Comparison of ENCODE assay signal across 9 mouse cellular contexts in genomic region chr10:79857452-79857811, GRCm38 (mm10). TPM values are rescaled to one million over a fixed set of nuclear protein-coding genes. Genes with fewer than 3 reads are reported as not detected.
DNase-seq lines count a peak whose midpoint lies in the region; TF ChIP-seq lines count a peak whose summit lies in the region.
"Had no signal": no experiment of that assay in that cellular context is flagged by ENCODE, and none has a peak within 500 bp of the region (broad histone marks: within the 10 kb centered on the region; RNA-seq: fewer than 3 reads in every experiment).

No protein-coding gene starts in this region.

- no peak for TF ChIP-seq CTCF in embryonic fibroblast, embryonic 13.5 days (IDR thresholded peaks at IDR 0.05; ENCODE audit: borderline replicate concordance, insufficient read depth, low read length)

- peaks cover 68% of the 10 kb centered on the region for H3K36me3 ChIP-seq in midbrain, embryonic 10.5 days

- peak; percentile 77 for DNase-seq in layer of hippocampus, adult 9-11 months
- DNase-seq in layer of hippocampus, adult 9-10 months (ENCODE audit: low spot score) = no peak
- DNase-seq in MN1 (ENCODE audit: low spot score) = peak; percentile 70
- peak; percentile 79 for DNase-seq in heart, postnatal 14 days
- peak; percentile 87 to 90 for DNase-seq in kidney, postnatal 36 days
- no peak for DNase-seq in midbrain, embryonic 10.5 days (ENCODE audit: low spot score)
- DNase-seq in ovary, postnatal 10 days (ENCODE audit: low spot score) = no peak

- H3K27ac ChIP-seq in embryonic fibroblast, embryonic 13.5 days (ENCODE audit: insufficient read depth, low read length) = no peak overlapping the region
- H3K27ac ChIP-seq in midbrain, embryonic 10.5 days (replicated peaks) = no peak overlapping the region; the same call in 1 of the 2 replicates

- H3K27me3 ChIP-seq in midbrain, embryonic 10.5 days (ENCODE audit: low read depth, poor library complexity, severe bottlenecking) = no peaks in the 10 kb centered on the region

- H3K9me3 ChIP-seq in midbrain, embryonic 10.5 days (replicated peaks) = no peaks in the 10 kb centered on the region

- H3K4me1 ChIP-seq in embryonic fibroblast, embryonic 13.5 days (ENCODE audit: control insufficient read depth, insufficient read depth, low read length) = peaks cover 5% of the 10 kb centered on the region; the same call in 1 of the 2 replicates
- H3K4me1 ChIP-seq in midbrain, embryonic 10.5 days = peaks cover 50% of the 10 kb centered on the region

- peak overlapping the region; percentile 97 for H3K4me3 ChIP-seq in embryonic fibroblast, embryonic 13.5 days (ENCODE audit: insufficient read depth, low read length)
- H3K4me3 ChIP-seq in midbrain, embryonic 10.5 days = peak overlapping the region; percentile 74

- intact Hi-C loops in heart, postnatal 14 days (cut with DNase I) = loop anchor here (2.0 kb wide), 1 partner anchor 17 kb away; no protein-coding TSS in a partner anchor

- TF ChIP-seq POLR2A in embryonic fibroblast, embryonic 13.5 days (IDR thresholded peaks at IDR 0.05; ENCODE audit: low read depth, low read length) = no peak

- WGBS in midbrain, embryonic 10.5 days = 75% methylated on average over 4 of the region's 4 CpGs

RNA-seq across cellular contexts. Expression of gene Ptbp1, which starts 3.2 kb away (rescaled TPM):
- polyA plus RNA-seq in embryonic fibroblast, embryonic 13.5 days (2011; ENCODE audit: insufficient read length, low read depth, missing spikeins) = 351 and 422 TPM in 2 replicates
- 10 to 100 TPM; 82.2 TPM for total RNA-seq in heart, postnatal 14 days (2021)
- polyA plus RNA-seq in midbrain, embryonic 10.5 days (2016; fragmentation: Nextera tagmentation; extraction: Ambion mirVana) = 296 and 334 TPM in 2 replicates

RNA-seq across cellular contexts. Expression of gene Prtn3, which starts 16.8 kb away (rescaled TPM):
- not detected in 2 replicates for polyA plus RNA-seq in embryonic fibroblast, embryonic 13.5 days (2011; ENCODE audit: insufficient read length, low read depth, missing spikeins)
- total RNA-seq in heart, postnatal 14 days (2021) = under 1 TPM in 1 of 2 experiments, not detected in 1; 0.29 TPM
- polyA plus RNA-seq in midbrain, embryonic 10.5 days (2016; fragmentation: Nextera tagmentation; extraction: Ambion mirVana) = 8.0 and 13.5 TPM in 2 replicates

RNA-seq across cellular contexts. Expression of gene Plppr3, which starts 17.0 kb away (rescaled TPM):
- polyA plus RNA-seq in embryonic fibroblast, embryonic 13.5 days (2011; ENCODE audit: insufficient read length, low read depth, missing spikeins) = 3.1 and 4.9 TPM in 2 replicates
- total RNA-seq in heart, postnatal 14 days (2021) = under 1 TPM; 0.20 to 0.29 TPM
- polyA plus RNA-seq in midbrain, embryonic 10.5 days (2016; fragmentation: Nextera tagmentation; extraction: Ambion mirVana) = 110 and 169 TPM in 2 replicates

RNA-seq across cellular contexts. Expression of gene Elane, which starts 28.6 kb away (rescaled TPM):
- polyA plus RNA-seq in embryonic fibroblast, embryonic 13.5 days (2011; ENCODE audit: insufficient read length, low read depth, missing spikeins) = not detected in 2 replicates
- not detected for total RNA-seq in heart, postnatal 14 days (2021)
- polyA plus RNA-seq in midbrain, embryonic 10.5 days (2016; fragmentation: Nextera tagmentation; extraction: Ambion mirVana) = 0.16 and 0.46 TPM in 2 replicates
- total RNA-seq: left cerebral cortex, postnatal 14 days had no signal

RNA-seq across cellular contexts. Expression of gene Cfd, which starts 33.2 kb away (rescaled TPM):
- not detected in 2 replicates for polyA plus RNA-seq in embryonic fibroblast, embryonic 13.5 days (2011; ENCODE audit: insufficient read length, low read depth, missing spikeins)
- total RNA-seq in heart, postnatal 14 days (2021) = 10 to 100 TPM; 14.2 to 77.3 TPM
- polyA plus RNA-seq in midbrain, embryonic 10.5 days (2016; fragmentation: Nextera tagmentation; extraction: Ambion mirVana) = not detected in 2 replicates
- total RNA-seq: left cerebral cortex, postnatal 14 days had no signal

Comparison
In these comparisons a context has a peak if more than half of its experiments do, and no peak if none do; other contexts are left out.
1. DNase-seq: peak in layer of hippocampus, adult 9-11 months (single experiment), MN1 (single experiment), heart, postnatal 14 days (2 of 2) and kidney, postnatal 36 days (2 of 2); none in layer of hippocampus, adult 9-10 months (single experiment), midbrain, embryonic 10.5 days (single experiment) and ovary, postnatal 10 days (single experiment).
2. RNA of gene Plppr3, which starts 17.0 kb away (polyA plus RNA-seq): 110 to 169 TPM in midbrain, embryonic 10.5 days; 3.1 to 4.9 TPM in embryonic fibroblast, embryonic 13.5 days; every median in the first group is over 10 times any median in the second.